Mouse (Mus musculus): ENCODE data around the gene Abi3bp. TPM values are rescaled to one million over a fixed set of nuclear protein-coding genes. Genes with fewer than 3 reads are reported as not detected.

Abi3bp gene
- total RNA-seq, 2 experiments from 2014 or later = not detected

DNA sequence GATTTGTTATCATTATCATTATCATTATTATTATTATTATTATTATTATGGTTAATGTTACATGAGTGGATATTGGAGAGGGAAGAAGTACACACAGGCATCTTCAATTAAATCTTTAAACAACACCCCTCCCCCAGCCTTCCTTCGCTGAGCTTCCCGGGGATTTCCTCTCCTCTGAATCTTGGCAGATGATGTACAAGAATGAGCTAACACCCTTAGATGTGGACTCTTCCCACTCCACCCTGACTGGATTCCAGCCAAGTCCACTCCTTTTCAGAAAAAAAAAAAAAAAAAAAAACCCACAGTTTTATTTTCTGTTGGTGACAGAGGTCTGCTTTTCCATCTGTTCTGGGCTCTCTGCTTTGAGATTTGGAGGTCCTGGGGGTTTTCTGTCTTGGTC lies 23.8 kb downstream of the Abi3bp start:
- no peak for ATAC-seq (replicated peaks; ENCODE audit: low FRiP score, poor library complexity, severe bottlenecking)

DNA sequence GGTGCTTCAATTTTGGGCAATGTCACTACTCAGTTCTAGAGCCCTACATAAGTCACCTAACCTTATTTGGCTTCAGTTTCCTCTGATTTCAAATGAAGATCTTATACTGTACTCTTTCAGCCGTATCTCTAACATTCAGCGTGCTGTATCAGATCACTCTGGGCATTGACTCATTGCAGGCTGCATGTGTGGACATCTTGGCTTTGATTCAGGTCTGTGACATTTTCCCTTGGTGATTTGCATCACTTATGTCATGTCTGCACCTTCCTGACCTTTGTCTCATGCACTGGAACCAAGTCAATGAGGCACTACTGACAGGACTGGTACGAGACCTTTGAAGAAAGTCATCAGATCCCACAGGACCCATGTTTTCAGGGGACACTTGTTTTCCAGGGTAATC lies 24.5 kb downstream of the Abi3bp start:
- ATAC-seq (replicated peaks; ENCODE audit: low FRiP score, poor library complexity, severe bottlenecking) = no peak

DNA sequence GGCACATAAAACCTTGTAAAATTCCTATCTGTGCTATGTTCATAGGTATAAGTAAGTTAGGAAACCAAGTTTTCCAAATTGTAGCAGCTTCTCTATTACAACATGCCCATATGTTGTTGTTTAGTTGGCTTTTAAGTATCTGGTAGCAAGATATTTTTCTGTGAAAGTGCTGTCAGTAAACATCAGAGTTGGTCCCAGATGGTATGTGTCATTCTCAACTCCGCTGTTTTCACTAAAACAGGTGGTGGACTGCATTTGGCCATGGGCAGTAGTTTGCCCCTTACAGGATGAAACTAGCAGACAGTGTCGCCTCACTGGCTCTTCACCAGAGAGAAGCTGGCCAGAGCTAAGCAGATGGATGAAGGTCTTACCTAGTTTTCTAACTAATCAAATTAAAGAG lies 26.3 kb downstream of the Abi3bp start:
- no peak for ATAC-seq (replicated peaks; ENCODE audit: low FRiP score, poor library complexity, severe bottlenecking)

DNA sequence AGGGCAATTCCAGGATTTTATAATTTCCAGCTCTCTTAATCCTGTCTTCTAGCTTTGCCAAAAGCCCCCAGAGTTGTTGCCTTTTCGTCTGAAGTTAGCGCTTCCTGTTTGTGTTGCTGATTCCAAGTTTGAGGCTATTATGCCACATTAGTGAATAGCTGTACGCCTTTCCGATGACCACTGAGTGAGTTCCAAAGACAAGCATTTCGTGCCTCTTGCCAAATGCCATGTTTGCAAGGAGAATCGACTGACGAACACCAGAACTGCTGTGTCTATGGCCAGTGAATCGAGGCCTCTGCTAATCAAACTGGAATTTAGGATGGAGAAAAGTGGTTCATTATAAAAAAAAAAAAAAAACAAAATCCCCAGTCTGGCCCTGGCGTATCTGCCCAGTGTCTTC lies 40.3 kb downstream of the Abi3bp start:
- no peak for ATAC-seq (replicated peaks; ENCODE audit: low FRiP score, poor library complexity, severe bottlenecking)

DNA sequence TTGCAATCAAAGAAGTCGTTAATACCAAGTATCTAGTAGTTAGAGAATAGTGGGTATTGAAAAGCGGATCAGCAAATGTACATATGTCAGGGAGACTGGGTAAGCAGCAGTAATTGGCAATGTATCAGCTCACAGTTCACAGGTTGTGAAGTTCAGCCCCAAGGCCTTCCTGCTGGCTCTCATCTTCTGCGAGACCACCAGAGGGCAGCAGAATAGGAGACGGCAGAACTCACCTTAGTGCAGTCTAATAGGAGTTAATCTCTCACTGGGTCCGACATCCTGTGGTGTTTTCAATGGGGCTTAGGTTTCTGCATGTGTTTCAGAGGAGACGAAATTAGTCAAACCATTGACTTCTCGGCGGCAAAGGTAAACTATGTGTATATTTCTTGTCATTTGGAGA lies 46.7 kb downstream of the Abi3bp start:
- no peak for ATAC-seq (replicated peaks; ENCODE audit: low FRiP score, poor library complexity, severe bottlenecking)

DNA sequence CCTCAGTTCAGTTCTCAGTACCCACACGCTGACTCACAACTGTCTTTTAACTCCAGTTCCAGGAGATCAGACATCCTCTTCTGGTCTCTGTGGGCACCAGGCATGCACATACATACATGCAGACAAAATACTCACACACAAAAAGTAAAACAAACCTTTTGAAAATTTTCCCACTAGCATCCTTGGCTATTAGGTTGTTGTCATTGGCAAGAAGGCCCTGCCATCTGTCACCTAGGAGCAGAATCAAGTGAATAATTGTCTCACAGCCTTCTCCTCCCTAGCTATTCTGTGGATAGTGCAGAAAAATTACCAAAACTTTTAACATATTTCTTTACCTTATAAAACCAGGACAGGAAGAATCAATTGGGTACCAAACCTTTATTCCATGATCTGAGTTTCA lies 48.8 kb downstream of the Abi3bp start:
- ATAC-seq (replicated peaks; ENCODE audit: low FRiP score, poor library complexity, severe bottlenecking) = no peak

DNA sequence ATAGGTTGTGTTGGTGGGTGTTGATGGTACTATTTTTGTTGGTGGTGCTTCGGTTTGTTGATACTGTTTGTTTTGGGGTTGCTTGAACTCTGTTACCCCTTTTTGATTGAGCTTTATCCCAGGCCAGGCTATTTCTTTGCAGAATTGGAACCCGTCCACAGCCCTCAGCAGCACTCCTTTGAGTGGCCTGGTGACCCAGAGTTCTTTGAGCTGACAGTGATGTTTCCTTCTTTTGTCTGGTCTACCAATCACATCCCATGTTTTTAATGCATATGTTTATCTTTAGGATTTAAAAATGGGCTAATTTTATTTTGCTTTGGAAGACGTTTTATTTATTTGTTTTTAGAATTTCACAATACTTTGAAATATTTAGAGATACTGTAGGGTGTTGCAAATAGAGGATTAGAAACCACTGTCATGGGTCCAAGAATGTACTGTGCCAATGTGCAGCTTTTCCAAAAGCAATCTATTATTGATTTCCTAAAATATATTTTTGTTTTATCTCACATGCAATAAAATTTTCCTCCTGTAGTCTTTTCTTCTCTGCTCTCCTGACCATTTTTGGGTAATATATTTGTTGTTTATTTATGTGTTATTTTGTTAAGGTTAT lies 50.5 kb downstream of the Abi3bp start:
- no peak for ATAC-seq (replicated peaks; ENCODE audit: low FRiP score, poor library complexity, severe bottlenecking)

DNA sequence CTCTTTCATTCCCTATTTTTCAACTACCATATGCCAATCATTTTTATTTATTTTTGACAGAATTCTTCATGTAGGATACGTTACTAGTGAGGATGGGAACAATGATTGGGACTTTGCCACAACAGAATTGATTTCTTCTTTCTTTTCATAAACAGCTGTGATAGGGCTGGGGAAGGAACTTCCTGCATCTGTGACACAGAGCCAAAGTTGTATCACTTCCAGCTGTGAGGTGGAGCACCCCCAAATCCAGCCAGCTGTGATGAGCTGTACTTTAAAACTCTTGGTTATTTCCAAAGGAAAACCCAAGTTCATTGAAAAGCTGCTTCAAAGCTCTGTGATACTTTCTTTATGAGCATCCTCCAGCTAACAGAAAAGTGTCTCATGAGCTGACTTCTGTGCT lies 101.9 kb downstream of the Abi3bp start:
- no peak for ATAC-seq (replicated peaks; ENCODE audit: low FRiP score, poor library complexity, severe bottlenecking)

DNA sequence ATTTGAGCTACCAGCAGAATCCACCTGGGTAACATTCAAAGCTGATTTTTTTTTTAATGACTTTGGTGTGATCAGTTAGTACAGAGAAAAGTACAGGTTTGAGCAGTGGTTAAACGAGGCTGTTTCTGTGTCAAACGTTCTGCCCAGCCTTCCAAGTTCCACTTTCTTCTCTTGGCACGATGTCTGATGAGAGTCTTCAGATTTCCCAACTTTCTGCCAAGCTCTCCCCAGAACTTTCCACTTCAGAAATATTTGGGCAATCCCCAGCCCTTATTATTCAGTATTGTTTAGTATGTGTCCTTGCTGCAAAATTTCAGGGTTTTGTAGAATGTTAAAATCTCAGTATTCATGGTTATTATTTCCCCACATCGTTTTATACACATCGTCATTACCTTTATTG lies 115.9 kb downstream of the Abi3bp start:
- no peak for ATAC-seq (replicated peaks; ENCODE audit: low FRiP score, poor library complexity, severe bottlenecking)

DNA sequence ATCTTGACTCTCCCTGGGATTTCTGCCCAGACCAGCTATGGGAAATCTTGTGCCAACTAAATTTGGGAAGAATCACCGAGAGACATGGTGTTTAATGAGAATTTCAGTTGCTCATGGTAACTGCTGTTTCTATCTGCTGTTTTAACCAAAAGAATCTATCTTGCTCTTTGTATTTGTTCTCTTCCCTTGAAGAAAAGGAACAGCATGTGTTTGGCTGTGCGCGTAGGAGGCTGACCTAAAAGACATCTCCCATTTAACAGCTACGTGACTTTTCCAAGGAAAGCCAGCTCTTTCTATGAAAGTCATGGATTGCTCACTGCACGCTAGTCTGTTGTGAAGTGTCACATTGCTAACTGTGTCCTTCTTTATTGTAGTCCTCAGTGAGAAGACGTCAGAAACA lies 117.2 kb downstream of the Abi3bp start:
- ATAC-seq (replicated peaks; ENCODE audit: low FRiP score, poor library complexity, severe bottlenecking) = no peak

DNA sequence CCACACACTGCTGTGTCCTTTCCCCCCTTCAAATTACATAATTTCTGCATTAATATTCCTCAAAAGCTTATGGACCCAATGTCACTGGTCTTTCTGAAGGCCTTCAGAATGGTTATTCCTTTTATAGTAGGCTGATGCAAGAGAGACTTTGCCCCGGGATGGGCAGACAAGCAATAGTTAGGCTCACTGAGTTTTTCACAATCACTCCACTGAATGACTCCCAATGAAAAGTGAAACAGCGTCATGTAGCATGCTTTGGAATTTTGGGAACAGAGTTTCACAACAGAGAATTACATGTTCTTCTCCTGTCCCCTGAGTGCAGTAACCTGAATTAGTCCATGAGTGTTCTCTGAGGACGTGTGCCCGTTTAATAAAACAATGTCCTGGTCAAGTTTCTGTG lies 120.7 kb downstream of the Abi3bp start:
- ATAC-seq (replicated peaks; ENCODE audit: low FRiP score, poor library complexity, severe bottlenecking) = no peak

DNA sequence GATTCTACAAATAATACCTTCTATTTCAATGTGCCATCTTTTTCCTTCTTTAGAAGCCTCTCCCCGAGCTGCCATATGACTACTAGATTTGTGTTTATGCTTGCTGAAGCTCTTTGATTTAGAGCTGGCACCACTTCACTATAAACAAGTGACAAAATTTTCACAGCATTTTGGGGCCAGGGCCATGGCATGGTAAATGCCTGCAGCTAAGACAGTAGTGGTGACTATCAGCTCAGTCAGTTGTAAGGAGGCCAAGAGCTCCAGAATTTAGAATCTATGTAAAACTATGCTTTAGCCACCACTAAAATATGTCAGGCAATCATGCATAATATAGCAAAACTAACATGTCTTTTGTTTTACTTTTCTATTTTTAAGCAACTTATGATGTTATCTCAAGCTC lies 124.7 kb downstream of the Abi3bp start:
- ATAC-seq (replicated peaks; ENCODE audit: low FRiP score, poor library complexity, severe bottlenecking) = no peak

DNA sequence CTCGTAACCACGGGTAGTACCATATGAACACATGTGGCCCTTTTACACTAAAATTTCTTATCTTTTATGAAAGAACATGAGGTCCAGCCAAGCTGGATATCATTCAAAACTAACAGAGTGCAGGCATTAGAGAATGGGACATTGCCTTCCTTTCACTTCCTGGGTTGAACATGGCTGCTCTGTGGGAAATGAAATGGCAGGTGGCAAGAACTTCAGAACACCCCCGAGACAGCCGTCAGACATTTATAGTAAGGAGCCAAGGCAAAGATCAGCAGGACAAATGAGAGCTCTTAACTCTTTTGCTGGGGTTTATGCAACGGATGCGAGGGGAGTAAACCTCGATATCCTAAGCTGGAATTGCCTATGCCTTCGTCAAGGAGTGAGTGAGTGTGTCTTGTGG lies 132.9 kb downstream of the Abi3bp start:
- no peak for ATAC-seq (replicated peaks; ENCODE audit: low FRiP score, poor library complexity, severe bottlenecking)

DNA sequence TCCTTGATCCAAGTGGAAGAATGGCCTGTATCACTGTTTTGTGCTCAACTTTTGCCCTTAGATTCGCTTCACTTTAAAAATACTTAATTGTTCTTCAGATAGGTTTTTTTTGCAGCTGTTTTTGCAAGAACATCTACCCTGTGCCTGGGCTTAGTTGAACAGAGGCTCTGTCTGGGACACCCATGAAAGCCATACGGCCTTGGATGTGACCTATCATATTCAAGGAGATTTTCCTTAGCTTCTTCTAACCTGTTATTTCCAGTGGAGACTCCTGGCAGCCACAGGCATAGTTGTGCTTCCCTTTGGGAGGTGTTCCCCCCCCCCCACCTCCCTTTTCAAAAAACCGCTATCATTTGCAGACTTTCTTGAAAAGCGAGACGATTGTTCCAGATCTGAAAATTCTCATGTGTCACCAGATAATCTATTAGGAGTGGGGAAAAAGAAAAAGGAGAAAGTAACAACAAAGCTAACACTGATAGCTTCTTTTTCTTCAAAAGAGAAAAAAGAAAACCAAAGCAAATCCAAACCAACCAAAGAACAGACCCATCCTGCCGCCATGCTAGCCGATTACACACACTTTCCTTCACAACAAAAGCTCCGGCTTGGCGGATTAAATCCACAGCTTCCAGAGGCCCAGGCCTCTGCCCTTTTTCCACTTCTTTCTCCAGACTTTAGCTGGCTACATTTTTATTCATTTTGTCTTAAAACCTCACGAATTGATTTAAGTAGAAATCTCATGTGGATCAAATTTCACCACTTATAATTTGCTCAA lies 133.6 kb downstream of the Abi3bp start:
- ATAC-seq (replicated peaks; ENCODE audit: low FRiP score, poor library complexity, severe bottlenecking) = no peak

DNA sequence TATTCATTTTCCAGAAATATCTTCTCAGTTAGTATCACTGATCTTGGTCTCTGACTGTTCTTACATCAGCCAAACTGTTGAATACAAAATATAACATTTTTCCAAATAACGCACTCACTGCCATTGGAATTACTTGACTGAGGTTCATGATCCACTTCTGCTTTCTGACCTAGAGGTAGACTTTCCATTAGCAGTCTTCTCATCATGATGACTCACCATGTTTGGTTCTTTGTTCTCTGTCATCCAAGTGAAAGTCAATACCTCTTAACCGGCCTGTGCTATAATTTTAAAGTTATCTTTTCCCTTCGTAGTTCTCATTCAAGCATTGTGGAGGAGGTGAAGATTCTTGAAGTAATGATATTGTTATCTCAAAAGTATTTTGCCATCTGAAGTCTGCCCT lies 160.9 kb downstream of the Abi3bp start:
- ATAC-seq (replicated peaks; ENCODE audit: low FRiP score, poor library complexity, severe bottlenecking) = no peak

DNA sequence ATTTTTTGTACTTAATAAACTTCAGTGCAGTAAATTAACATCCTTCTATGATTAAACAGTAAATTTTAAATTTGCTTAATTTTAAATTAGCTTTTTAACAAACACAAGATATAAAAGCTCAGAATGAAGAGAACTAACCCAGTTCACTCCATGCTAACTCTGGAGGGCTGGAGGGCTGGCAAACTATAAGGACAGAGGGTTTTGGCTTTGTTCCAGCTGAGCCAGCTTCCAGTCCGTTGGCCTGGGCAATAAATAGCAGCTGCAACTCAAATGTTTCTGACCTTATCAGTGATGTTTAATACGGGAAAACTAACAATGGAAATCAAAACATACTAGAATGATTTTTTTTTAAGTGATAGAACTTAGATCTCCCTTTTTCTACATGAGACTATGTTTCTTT lies 167.6 kb downstream of the Abi3bp start:
- no peak for ATAC-seq (replicated peaks; ENCODE audit: low FRiP score, poor library complexity, severe bottlenecking)

DNA sequence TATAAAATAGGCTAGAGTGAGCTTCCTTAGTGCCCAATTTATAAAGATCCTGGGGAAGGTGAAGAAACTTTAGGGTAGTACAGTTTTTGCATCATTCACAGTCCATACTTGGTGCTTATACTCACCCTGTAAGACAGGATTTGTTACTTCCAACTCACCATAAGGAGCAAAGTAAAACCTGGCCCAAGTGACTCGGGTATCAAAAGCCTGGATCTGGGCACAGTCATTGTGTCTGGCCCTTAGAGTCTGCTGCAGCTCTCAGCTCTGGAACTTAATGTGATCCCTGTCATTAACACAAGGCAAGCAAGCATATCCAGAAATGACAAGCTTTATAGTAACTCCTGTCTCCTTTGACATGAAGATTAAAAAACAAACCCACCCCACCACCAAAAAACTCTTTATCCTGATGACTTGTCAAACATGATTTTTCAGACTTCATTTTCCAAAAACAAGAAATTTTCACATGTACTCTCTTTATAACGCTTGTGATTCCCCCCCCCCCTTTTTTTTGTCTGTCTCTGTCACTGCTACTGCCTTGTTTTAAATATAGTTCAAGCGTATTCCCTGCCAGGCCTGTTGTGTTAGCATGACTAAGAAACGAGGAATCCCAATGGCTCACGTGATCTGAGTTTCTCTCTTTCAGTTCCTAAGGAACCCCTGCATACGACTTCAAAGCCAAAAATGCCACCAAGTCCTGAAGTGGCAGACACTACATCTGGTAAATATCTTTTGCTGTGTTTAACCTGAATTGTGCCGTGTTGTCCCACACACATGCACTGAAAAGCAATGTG lies 168.9 kb downstream of the Abi3bp start:
- ATAC-seq (replicated peaks; ENCODE audit: low FRiP score, poor library complexity, severe bottlenecking) = no peak

DNA sequence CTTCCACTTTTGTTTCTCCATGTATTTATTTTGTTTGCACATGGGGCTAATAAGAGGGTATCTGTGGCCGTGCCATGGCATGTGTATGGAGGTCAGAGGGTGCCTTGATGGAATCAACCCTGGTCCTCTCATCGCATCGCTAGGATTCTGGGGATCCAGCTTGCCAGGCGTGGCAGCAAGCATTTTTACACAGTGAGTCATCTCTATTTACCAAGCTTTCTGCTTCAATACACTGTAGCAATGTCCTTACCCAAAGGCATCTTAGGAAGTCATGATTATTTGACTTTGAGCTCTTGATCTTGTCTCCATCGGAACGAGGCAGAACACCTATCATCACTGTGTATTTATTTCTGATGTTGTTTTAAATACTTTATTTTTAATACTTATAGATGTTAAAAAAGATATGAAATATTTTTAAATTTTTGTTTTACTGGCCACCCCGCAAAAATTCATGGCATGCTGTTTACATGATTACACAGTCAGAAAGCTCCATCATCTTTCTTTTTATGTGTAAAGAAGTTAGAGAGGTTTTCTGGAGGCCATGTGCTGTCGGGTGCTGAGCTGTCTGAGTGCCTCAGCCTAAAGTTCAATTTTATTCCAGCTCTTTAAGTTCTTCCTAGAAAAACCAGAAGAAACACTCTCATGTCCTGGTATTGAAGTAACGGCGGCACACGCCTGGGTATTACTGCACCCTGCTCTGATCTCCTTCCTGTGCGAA lies 177.7 kb downstream of the Abi3bp start:
- ATAC-seq (replicated peaks; ENCODE audit: low FRiP score, poor library complexity, severe bottlenecking) = no peak

DNA sequence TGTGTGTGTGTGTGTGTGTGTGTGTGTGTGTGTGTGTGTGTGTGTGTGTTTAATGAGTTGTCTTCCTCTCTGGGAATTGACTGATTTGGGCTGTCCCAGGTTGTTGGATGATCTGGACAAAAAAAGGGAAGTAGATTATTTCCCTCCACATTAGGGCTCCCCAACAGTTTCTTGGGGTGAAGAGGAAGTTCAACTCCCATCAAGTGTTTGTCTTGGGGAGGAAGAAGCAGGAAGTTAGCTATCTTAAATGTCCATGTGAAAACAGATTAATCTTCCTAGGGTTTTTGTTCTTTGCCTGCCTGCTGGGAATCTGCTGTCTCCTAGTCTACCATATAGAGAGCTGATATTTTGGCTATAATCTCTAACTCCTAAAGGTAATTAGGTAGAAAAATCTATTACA lies 181.2 kb downstream of the Abi3bp start:
- ATAC-seq (replicated peaks; ENCODE audit: low FRiP score, poor library complexity, severe bottlenecking) = no peak

DNA sequence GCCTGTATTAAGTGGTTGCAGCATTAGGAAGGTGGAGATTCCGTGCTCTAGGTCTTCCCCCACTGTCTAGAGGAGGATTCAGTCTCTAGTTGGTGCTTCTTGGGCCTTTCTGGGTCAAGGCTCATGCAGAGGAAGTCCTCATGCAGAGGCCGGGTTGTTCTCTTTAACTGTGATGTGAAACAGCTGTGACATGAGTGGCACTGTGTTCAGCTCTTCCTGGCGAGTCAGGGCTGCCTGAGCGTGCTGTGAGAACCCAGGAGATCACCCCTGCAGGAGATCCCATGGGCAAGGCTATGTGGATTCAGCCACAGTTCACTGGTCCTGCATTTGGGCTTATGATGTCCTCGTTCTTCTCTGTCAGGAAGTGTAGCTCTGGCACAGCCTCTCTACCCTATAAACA lies 191.8 kb downstream of the Abi3bp start:
- ATAC-seq (replicated peaks; ENCODE audit: low FRiP score, poor library complexity, severe bottlenecking) = no peak

DNA sequence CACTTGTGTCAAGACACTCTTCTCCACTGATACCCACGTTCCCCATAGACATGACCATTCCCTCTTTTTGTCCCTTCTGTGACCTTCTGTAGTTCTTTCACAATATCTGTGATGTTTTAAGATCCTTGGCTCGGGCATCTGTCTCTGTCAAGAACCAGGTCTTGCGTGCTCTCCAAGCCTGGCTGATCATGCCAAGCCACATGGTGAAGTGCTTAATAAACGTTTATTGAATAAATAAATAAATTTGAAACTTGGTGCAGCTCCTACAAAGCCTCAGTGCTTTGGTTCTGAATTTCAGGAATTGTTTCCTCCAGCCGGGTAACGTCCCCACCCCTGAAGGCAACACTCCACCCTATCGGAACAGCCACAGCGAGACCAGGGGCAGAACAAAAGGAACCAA lies 193.3 kb downstream of the Abi3bp start:
- no peak for ATAC-seq (replicated peaks; ENCODE audit: low FRiP score, poor library complexity, severe bottlenecking)
